Mouse (Mus musculus): ENCODE measurements around the gene Nmb. TPM values are rescaled to one million over a fixed set of nuclear protein-coding genes. Genes with fewer than 3 reads are reported as not detected.
"Not testable (repeated sequence)": the region's sequence is repeated elsewhere in the genome, so short reads cannot be mapped to it uniquely, and the experiment has no call there.

The Nmb gene
- polyA plus RNA-seq, 2 experiments = 1.3 to 1.9 TPM

- WGBS (ENCODE audit: insufficient replicate concordance) = 74% methylated on average over 4 of the region's 4 CpGs
- Histone ChIP-seq H3K4me1 (replicated peaks; ENCODE audit: control insufficient read depth in 2 of 2, insufficient read depth in 2 of 2, low read length in 1 of 2) (peaks cover 0 to 3% of the 10 kb centered on the region in 2 experiments; a peak in 1 of 4 replicates), H3K4me2 (ENCODE audit: low read depth) (no peak overlapping the region), H3K9ac (replicated peaks) (no peak overlapping the region), H3K4me3 (ENCODE audit: insufficient read depth in 1 of 2, low read depth in 2 of 2, low read length in 2 of 2) (no peak overlapping the region), H3K27ac (no peak overlapping the region), H3K27me3 (ENCODE audit: control insufficient read depth, insufficient read depth, low read length) (no peaks in the 10 kb centered on the region), H3K36me3 (replicated peaks; ENCODE audit: control insufficient read depth, insufficient read depth, low read depth) (peaks cover 3% of the 10 kb centered on the region), H3K9me3 (ENCODE audit: control insufficient read depth, low read length) (no peaks in the 10 kb centered on the region)
- no peak for ATAC-seq (ENCODE audit: insufficient read depth)
- no peak for DNase-seq (ENCODE audit: low read depth in 3 of 3, low spot score in 3 of 3)
- TF ChIP-seq CTCF (IDR thresholded peaks at IDR 0.05; ENCODE audit: low read depth) = no peak
- TF ChIP-seq EP300 (IDR thresholded peaks at IDR 0.05; ENCODE audit: low read depth) = no peak
Measured at GRCm38 (mm10) chr7:80939808-80940207, 34.9 kb upstream of the Nmb start.

GRCm38 (mm10) chr7:80937304-80937666 lies 32.4 kb upstream of the Nmb start:
- not testable (repeated sequence) for H3K27me3 ChIP-seq (ENCODE audit: control insufficient read depth, insufficient read depth, low read length); H3K9ac ChIP-seq (replicated peaks); H3K27ac ChIP-seq; ATAC-seq (ENCODE audit: insufficient read depth); DNase-seq (ENCODE audit: low read depth in 3 of 3, low spot score in 3 of 3); H3K4me1 ChIP-seq (replicated peaks; ENCODE audit: control insufficient read depth in 2 of 2, insufficient read depth in 2 of 2, low read length in 1 of 2); H3K9me3 ChIP-seq (ENCODE audit: control insufficient read depth, low read length); H3K4me2 ChIP-seq (ENCODE audit: low read depth); H3K4me3 ChIP-seq (ENCODE audit: insufficient read depth in 1 of 2, low read depth in 2 of 2, low read length in 2 of 2)
- H3K36me3 ChIP-seq (replicated peaks; ENCODE audit: control insufficient read depth, insufficient read depth, low read depth) = peaks cover 20% of the 10 kb centered on the region

- H3K27ac ChIP-seq; H3K27me3 ChIP-seq (ENCODE audit: control insufficient read depth, insufficient read depth, low read length); H3K4me3 ChIP-seq (ENCODE audit: insufficient read depth in 1 of 2, low read depth in 2 of 2, low read length in 2 of 2); ATAC-seq (ENCODE audit: insufficient read depth); H3K9ac ChIP-seq (replicated peaks); H3K4me1 ChIP-seq (replicated peaks; ENCODE audit: control insufficient read depth in 2 of 2, insufficient read depth in 2 of 2, low read length in 1 of 2); H3K9me3 ChIP-seq (ENCODE audit: control insufficient read depth, low read length); DNase-seq (ENCODE audit: low read depth in 3 of 3, low spot score in 3 of 3); H3K4me2 ChIP-seq (ENCODE audit: low read depth): not testable (repeated sequence)
- H3K36me3 ChIP-seq (replicated peaks; ENCODE audit: control insufficient read depth, insufficient read depth, low read depth) = peaks cover 22% of the 10 kb centered on the region
- WGBS (ENCODE audit: insufficient replicate concordance) = 26% methylated on average over 7 of the region's 7 CpGs
Measured at GRCm38 (mm10) chr7:80936617-80937303, 31.9 kb upstream of the Nmb start.

GRCm38 (mm10) chr7:80935834-80936233 lies 31.0 kb upstream of the Nmb start:
- H3K27ac ChIP-seq = no peak overlapping the region
- DNase-seq (ENCODE audit: low read depth in 3 of 3, low spot score in 3 of 3) (no peak), ATAC-seq (ENCODE audit: insufficient read depth) (peak; percentile 68)
- no peaks in the 10 kb centered on the region for H3K27me3 ChIP-seq (ENCODE audit: control insufficient read depth, insufficient read depth, low read length)
- no peak for TF ChIP-seq CTCF (IDR thresholded peaks at IDR 0.05; ENCODE audit: low read depth)
- peak; percentile 38; the same call in 1 of the 2 replicates for TF ChIP-seq EP300 (IDR thresholded peaks at IDR 0.05; ENCODE audit: low read depth)
- peaks cover 22% of the 10 kb centered on the region for H3K36me3 ChIP-seq (replicated peaks; ENCODE audit: control insufficient read depth, insufficient read depth, low read depth)
- H3K9ac ChIP-seq (replicated peaks) = no peak overlapping the region
- no peak overlapping the region for H3K4me3 ChIP-seq (ENCODE audit: insufficient read depth in 1 of 2, low read depth in 2 of 2, low read length in 2 of 2)
- H3K4me2 ChIP-seq (ENCODE audit: low read depth) = no peak overlapping the region
- peaks cover 0 to 3% of the 10 kb centered on the region in 2 experiments; a peak in 1 of 4 replicates for H3K4me1 ChIP-seq (replicated peaks; ENCODE audit: control insufficient read depth in 2 of 2, insufficient read depth in 2 of 2, low read length in 1 of 2)
- WGBS (ENCODE audit: insufficient replicate concordance) = 80% methylated on average over 1 of the region's 1 CpGs
- H3K9me3 ChIP-seq (ENCODE audit: control insufficient read depth, low read length) = no peaks in the 10 kb centered on the region

- no peak for DNase-seq (ENCODE audit: low read depth in 3 of 3, low spot score in 3 of 3)
- peaks cover 0 to 3% of the 10 kb centered on the region in 2 experiments; a peak in 1 of 4 replicates for H3K4me1 ChIP-seq (replicated peaks; ENCODE audit: control insufficient read depth in 2 of 2, insufficient read depth in 2 of 2, low read length in 1 of 2)
- no peak overlapping the region for H3K27ac ChIP-seq
- H3K4me2 ChIP-seq (ENCODE audit: low read depth) = no peak overlapping the region
- no peak overlapping the region for H3K4me3 ChIP-seq (ENCODE audit: insufficient read depth in 1 of 2, low read depth in 2 of 2, low read length in 2 of 2)
- no peak for ATAC-seq (ENCODE audit: insufficient read depth)
- WGBS (ENCODE audit: insufficient replicate concordance) = 64% methylated on average over 1 of the region's 1 CpGs
- peaks cover 23% of the 10 kb centered on the region for H3K36me3 ChIP-seq (replicated peaks; ENCODE audit: control insufficient read depth, insufficient read depth, low read depth)
- H3K9me3 ChIP-seq (ENCODE audit: control insufficient read depth, low read length) = no peaks in the 10 kb centered on the region
- H3K9ac ChIP-seq (replicated peaks) = no peak overlapping the region
- H3K27me3 ChIP-seq (ENCODE audit: control insufficient read depth, insufficient read depth, low read length) = no peaks in the 10 kb centered on the region
- TF ChIP-seq EP300 (IDR thresholded peaks at IDR 0.05; ENCODE audit: low read depth) (no peak), CTCF (IDR thresholded peaks at IDR 0.05; ENCODE audit: low read depth) (no peak)
Measured at GRCm38 (mm10) chr7:80932777-80933176, 27.9 kb upstream of the Nmb start.
